Mouse (Mus musculus) fibroblast of lung, adult 2 months (primary cell): Measurements from ENCODE around the gene Robo1.

Experiments used
- DNase-seq: peaks from one replicate; pipeline ENCODE4 v3.0.0-alpha.2; 2011; ENCODE audit warnings: low read depth

The Robo1 gene

GRCm38 (mm10) chr16:72828381-72828780, 520.3 kb downstream of the Robo1 start:
- no peak for DNase-seq

- no peak for DNase-seq
Observed at GRCm38 (mm10) chr16:72829530-72829929, 521.4 kb downstream of the Robo1 start.

- DNase-seq, result no peak
Observed at GRCm38 (mm10) chr16:72830394-72831056, 522.4 kb downstream of the Robo1 start.

GRCm38 (mm10) chr16:72834266-72834665, 526.2 kb downstream of the Robo1 start:
- DNase-seq, result no peak

- DNase-seq, result no peak
Observed at GRCm38 (mm10) chr16:72839031-72839430, 530.9 kb downstream of the Robo1 start.

- DNase-seq, result no peak
Observed at GRCm38 (mm10) chr16:72841066-72841465, 533.0 kb downstream of the Robo1 start.

- peak; percentile 22 for DNase-seq
Observed at GRCm38 (mm10) chr16:72854101-72854500, 546.0 kb downstream of the Robo1 start.

GRCm38 (mm10) chr16:72854809-72855503, 546.9 kb downstream of the Robo1 start:
- DNase-seq, result no peak

GRCm38 (mm10) chr16:72861707-72862277, 553.7 kb downstream of the Robo1 start:
- no peak for DNase-seq

- no peak for DNase-seq
Observed at GRCm38 (mm10) chr16:72866011-72866410, 557.9 kb downstream of the Robo1 start.

- no peak for DNase-seq
Observed at GRCm38 (mm10) chr16:72874934-72875732, 567.0 kb downstream of the Robo1 start.

- no peak for DNase-seq
Observed at GRCm38 (mm10) chr16:72888108-72888507, 580.0 kb downstream of the Robo1 start.

GRCm38 (mm10) chr16:72889401-72889800, 581.3 kb downstream of the Robo1 start:
- DNase-seq, result no peak

- peak; percentile 79 for DNase-seq
Observed at GRCm38 (mm10) chr16:72897125-72897524, 589.0 kb downstream of the Robo1 start.

GRCm38 (mm10) chr16:72908895-72909294, 600.8 kb downstream of the Robo1 start:
- no peak for DNase-seq

- DNase-seq, result no peak
Observed at GRCm38 (mm10) chr16:72913134-72913533, 605.0 kb downstream of the Robo1 start.

- peak; percentile 58 for DNase-seq
Observed at GRCm38 (mm10) chr16:72914068-72914630, 606.0 kb downstream of the Robo1 start.

GRCm38 (mm10) chr16:72920013-72920412, 611.9 kb downstream of the Robo1 start:
- DNase-seq, result no peak

- peak; percentile 26 for DNase-seq
Observed at GRCm38 (mm10) chr16:72924423-72925224, 616.5 kb downstream of the Robo1 start.

- DNase-seq, result no peak
Observed at GRCm38 (mm10) chr16:72928525-72929122, 620.5 kb downstream of the Robo1 start.

GRCm38 (mm10) chr16:72930871-72931270, 622.8 kb downstream of the Robo1 start:
- no peak for DNase-seq
